Mouse (Mus musculus) adipose tissue, adult 10 weeks (tissue): ENCODE measurements around the gene Itga2. TPM values are rescaled to one million over a fixed set of nuclear protein-coding genes. Genes with fewer than 3 reads are reported as not detected.

Experiments used
- polyA plus RNA-seq: library from polyadenylated mRNA; stranded (reverse); fragments of 350-450 nt; fragmentation: Illumina TruSeq; extraction: RNeasy Lipid Tissue Mini Kit (QIAGEN cat#74804); gene quantifications from one replicate; pipeline ENCODE4 v1.2.3, GENCODE M21; 2014; ENCODE audit warnings: low read depth, low replicate concordance

Itga2 gene
- 1.1 TPM for polyA plus RNA-seq

GRCm38 (mm10) chr13:114931775-114932294 is at the start of gene Itga2:
TSS of gene Itga2 (minus strand) at chr13:114932100.

DNA sequence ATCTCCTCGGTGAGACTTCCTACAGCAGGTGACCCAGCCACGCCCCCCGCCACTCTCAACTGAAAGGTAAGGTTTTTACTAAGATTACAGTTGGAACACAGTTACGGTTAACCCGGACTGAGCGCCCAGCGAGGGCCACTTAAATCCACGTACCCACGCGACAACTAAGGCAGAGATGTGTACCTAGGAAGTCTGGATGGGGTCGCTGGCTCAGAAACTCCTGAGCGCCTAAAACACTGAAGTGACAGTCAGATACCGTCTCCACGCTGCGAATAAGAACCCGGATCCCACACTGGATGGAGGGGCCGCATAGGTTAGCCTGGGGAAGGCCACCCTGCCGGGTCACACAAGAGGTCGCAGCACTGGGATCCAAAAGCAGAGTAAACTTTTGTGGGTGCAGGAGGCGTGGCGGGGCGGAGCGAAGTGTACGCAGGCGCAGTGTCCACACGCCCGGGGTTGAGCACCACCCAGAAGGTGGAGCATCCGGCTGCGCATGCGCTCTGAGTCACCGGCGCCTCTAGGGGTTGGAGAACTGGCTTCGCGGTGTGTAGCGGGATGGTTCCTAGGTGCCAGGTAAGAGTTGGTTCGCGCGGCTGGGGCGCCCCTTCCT is 114.0 kb downstream of the Itga2 start, which contains the start of gene Mocs2:
TSS of gene Mocs2 (plus strand) at position 486 of the 610 bp plus-strand sequence.

Other genes starting within 250 kb of the Itga2 start
- gene Mocs2, start 113.9 kb downstream of the Itga2 start, polyA plus RNA-seq = 82.0 TPM
- 16.4 TPM for gene Pelo, start 158.1 kb upstream of the Itga2 start, polyA plus RNA-seq
- gene Gm49395, start 169.8 kb upstream of the Itga2 start, polyA plus RNA-seq = 0.69 TPM
- 11.0 TPM for gene Itga1, start 169.9 kb upstream of the Itga2 start, polyA plus RNA-seq